Mouse (Mus musculus) stomach, postnatal 0 days (tissue): ENCODE results near the gene Fam129a. TPM values are rescaled to one million over a fixed set of nuclear protein-coding genes. Genes with fewer than 3 reads are reported as not detected.

Experiments
- ATAC-seq: fragments of 200-750 bp; cut with Nextera tagmentation; 2 replicates; pipeline ENCODE4 v1.8.0; 2017; ENCODE audit not compliant: low FRiP score, low TSS enrichment
- DNase-seq: peaks from one replicate; pipeline ENCODE4 v3.0.0-alpha.2; 2016; ENCODE audit warnings: low spot score
- H3K27ac ChIP-seq: fragments of 300-500 bp; sonication (generic); replicated peaks from 2 replicates; pipeline ENCODE4 v1.5.1; 2014; ENCODE audit warnings: mild to moderate bottlenecking, control low read depth
- H3K27me3 ChIP-seq: fragments of 300-500 bp; sonication (generic); 2 replicates; pipeline ENCODE4 v1.6.1; 2014; ENCODE audit warnings: low read length; ENCODE audit not compliant: control insufficient read depth, insufficient read depth
- H3K36me3 ChIP-seq: fragments of 300-500 bp; sonication (generic); 2 replicates; pipeline ENCODE4 v1.6.1; 2014; ENCODE audit warnings: low read length, mixed read lengths; ENCODE audit not compliant: control insufficient read depth, insufficient read depth
- H3K4me1 ChIP-seq: fragments of 300-500 bp; sonication (generic); replicated peaks from 2 replicates; pipeline ENCODE4 v1.6.1; 2014; ENCODE audit warnings: antibody characterized with exemption; ENCODE audit not compliant: control insufficient read depth, insufficient read depth
- H3K4me2 ChIP-seq: fragments of 300-500 bp; sonication (generic); replicated peaks from 2 replicates; pipeline ENCODE4 v1.6.1; 2014; ENCODE audit warnings: low read depth, mild to moderate bottlenecking, control low read depth, moderate library complexity
- H3K4me3 ChIP-seq: fragments of 300-500 bp; sonication (generic); 2 replicates; pipeline ENCODE4 v1.5.1; 2014; ENCODE audit warnings: low read depth, low read length, control low read depth
- H3K9ac ChIP-seq: fragments of 300-500 bp; sonication (generic); 2 replicates; pipeline ENCODE4 v1.6.1; 2014; ENCODE audit warnings: mild to moderate bottlenecking, low read length, control low read depth, mixed read lengths
- H3K9me3 ChIP-seq: fragments of 300-500 bp; sonication (generic); 2 replicates; pipeline ENCODE4 v1.6.1; 2016; ENCODE audit warnings: low read length; ENCODE audit not compliant: control insufficient read depth
- CTCF ChIP-seq: IDR thresholded peaks from 2 replicates; pipeline ENCODE4 v1.5.1; 2016; ENCODE audit warnings: antibody characterized with exemption, low read depth, mild to moderate bottlenecking, moderate library complexity
- EP300 ChIP-seq: optimal IDR thresholded peaks from 2 replicates; pipeline ENCODE3; 2016; ENCODE audit warnings: antibody characterized with exemption
- WGBS: fragments of 180-500 bp; shearing (Covaris S2); extraction: QIAGEN DNeasy Blood & Tissue Kit; methylation state at CpG from one replicate; pipeline ENCODE4 v1.1.7; 2014; 5-methylcytosine and 5-hydroxymethylcytosine counted together
- polyA plus RNA-seq: library from polyadenylated mRNA; unstranded; fragments of >200 nt; fragmentation: Nextera tagmentation; extraction: Ambion mirVana; gene quantifications from 2 replicates; pipeline ENCODE4 v1.2.1, GENCODE M21; 2015

The Fam129a gene
- polyA plus RNA-seq, 1 experiment from 2014 or later, result 23.5 TPM

DNA sequence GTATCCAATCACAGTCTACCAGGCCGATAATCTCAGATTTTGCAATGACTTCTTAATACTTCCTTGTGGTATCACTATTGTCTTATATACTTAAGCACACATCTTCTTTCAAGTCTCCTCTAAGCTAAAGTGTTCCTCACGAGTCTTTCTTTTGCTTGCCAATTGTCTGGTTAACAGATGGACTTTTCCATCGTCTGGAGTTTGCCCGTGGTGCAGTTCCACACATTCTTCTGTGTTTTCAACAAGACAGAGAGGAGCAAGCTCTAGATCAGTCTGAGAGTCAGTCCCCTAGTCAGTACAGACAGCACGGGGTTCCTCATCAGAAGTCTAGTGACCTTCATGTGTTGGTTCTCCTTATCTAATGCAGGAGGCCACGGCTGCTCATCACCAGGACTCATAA, 10.5 kb downstream of the Fam129a start:
- no peak overlapping the region for H3K27ac ChIP-seq
- DNase-seq (no peak), ATAC-seq (no peak)
- 72% methylated on average over 6 of the region's 6 CpGs for WGBS
- H3K4me3 ChIP-seq, result no peak overlapping the region
- H3K9ac ChIP-seq, result no peak overlapping the region
- TF ChIP-seq EP300 (no peak), CTCF (no peak)
- no peaks in the 10 kb centered on the region for H3K36me3 ChIP-seq
- no peak overlapping the region for H3K4me2 ChIP-seq
- 0 out of 2 replicates have a peak, but pooled peaks cover 3% of the 10 kb centered on the region for H3K4me1 ChIP-seq
- H3K27me3 ChIP-seq, result no peaks in the 10 kb centered on the region
- no peaks in the 10 kb centered on the region for H3K9me3 ChIP-seq

DNA sequence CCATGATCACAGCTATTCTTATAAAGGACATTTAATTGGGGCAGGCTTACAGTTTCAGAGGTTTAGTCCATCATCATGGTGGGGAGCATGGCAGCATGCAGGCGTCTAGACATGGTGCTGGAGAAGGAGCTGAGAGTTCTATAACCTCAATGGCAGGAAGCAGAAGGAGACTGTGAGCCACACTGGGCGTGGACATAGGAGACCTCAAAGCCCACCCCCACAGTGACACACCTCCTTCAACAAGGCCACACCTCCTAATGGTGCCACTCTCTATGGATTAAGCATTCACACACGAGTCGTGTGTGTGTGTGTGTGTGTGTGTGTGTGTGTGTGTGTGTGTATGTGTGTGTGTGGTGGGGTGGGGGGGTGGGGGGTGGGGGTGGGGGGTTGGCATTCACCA, 11.0 kb downstream of the Fam129a start:
- Histone ChIP-seq H3K27me3 (no peaks in the 10 kb centered on the region), H3K36me3 (no peaks in the 10 kb centered on the region), H3K4me2 (no peak overlapping the region), H3K27ac (no peak overlapping the region), H3K9ac (no peak overlapping the region), H3K9me3 (no peaks in the 10 kb centered on the region), H3K4me1 (0 out of 2 replicates have a peak, but pooled peaks cover 3% of the 10 kb centered on the region), H3K4me3 (no peak overlapping the region)
- DNase-seq (no peak), ATAC-seq (no peak)
- TF ChIP-seq CTCF (no peak), EP300 (no peak)
- WGBS, result 86% methylated on average over 3 of the region's 4 CpGs

DNA sequence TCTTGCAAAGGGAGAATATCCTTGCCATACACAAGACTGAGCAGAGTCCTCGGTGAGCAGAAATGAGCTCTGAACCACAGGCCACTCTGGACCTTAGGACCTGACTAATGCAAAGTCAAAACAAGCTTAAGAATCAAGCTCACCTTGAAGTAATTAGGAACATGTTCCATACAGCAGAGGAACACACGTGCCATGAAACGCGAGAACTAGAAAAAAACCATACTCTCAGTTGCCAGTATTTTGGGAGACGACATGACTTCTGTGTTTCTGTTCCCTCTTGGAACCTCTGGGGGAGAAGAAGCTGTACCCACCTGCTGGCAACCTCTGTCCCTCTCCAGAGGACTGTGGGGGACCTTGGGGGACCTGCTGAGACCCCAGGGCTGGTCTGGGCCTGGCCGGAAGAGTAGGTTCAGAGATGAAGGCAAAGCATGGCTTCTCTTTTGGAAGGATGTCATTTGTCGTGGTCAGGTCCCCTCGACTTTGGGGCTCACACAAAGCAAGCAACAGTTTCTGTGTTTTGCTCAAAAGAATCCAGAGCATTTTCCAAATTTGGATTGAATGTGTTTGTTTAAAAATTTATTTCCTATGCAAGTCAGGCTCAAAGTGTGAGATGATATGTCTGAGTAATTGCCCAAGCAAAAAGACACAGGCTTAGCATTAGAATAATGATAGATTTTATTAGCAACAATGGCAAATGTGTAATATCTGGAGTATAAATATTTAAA, 12.6 kb downstream of the Fam129a start:
- H3K4me1 ChIP-seq, result 0 out of 2 replicates have a peak, but pooled peaks cover 3% of the 10 kb centered on the region
- TF ChIP-seq EP300, result peak; percentile 38
- TF ChIP-seq CTCF, result no peak
- H3K27ac ChIP-seq, result peak overlapping the region; percentile 75
- DNase-seq (no peak), ATAC-seq (no peak)
- no peaks in the 10 kb centered on the region for H3K9me3 ChIP-seq
- no peak overlapping the region for H3K9ac ChIP-seq
- H3K36me3 ChIP-seq, result no peaks in the 10 kb centered on the region
- H3K4me2 ChIP-seq, result no peak overlapping the region
- 61% methylated on average over 8 of the region's 8 CpGs for WGBS
- no peak overlapping the region for H3K4me3 ChIP-seq
- H3K27me3 ChIP-seq, result no peaks in the 10 kb centered on the region

DNA sequence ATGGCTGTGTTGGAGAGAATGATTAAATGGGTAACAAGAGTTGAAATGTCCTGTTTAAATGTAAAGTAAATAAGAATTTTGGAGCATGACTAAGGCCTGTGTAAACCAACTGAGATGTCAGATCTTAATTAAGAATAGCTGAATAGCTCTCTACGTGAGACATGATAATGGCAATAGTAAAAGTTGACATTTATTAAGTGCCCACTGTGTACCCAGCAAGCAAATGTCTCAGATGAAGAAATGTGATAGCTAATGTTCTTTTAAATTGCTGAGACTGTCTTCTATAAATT, 13.1 kb downstream of the Fam129a start:
- 13% methylated on average over 1 of the region's 1 CpGs for WGBS
- H3K4me3 ChIP-seq, result no peak overlapping the region
- no peaks in the 10 kb centered on the region for H3K36me3 ChIP-seq
- H3K27ac ChIP-seq, result no peak overlapping the region
- no peak overlapping the region for H3K9ac ChIP-seq
- DNase-seq (no peak), ATAC-seq (no peak)
- H3K4me2 ChIP-seq, result no peak overlapping the region
- 0 out of 2 replicates have a peak, but pooled peaks cover 3% of the 10 kb centered on the region for H3K4me1 ChIP-seq
- no peaks in the 10 kb centered on the region for H3K27me3 ChIP-seq
- no peak for TF ChIP-seq CTCF
- no peak for TF ChIP-seq EP300
- H3K9me3 ChIP-seq, result no peaks in the 10 kb centered on the region

DNA sequence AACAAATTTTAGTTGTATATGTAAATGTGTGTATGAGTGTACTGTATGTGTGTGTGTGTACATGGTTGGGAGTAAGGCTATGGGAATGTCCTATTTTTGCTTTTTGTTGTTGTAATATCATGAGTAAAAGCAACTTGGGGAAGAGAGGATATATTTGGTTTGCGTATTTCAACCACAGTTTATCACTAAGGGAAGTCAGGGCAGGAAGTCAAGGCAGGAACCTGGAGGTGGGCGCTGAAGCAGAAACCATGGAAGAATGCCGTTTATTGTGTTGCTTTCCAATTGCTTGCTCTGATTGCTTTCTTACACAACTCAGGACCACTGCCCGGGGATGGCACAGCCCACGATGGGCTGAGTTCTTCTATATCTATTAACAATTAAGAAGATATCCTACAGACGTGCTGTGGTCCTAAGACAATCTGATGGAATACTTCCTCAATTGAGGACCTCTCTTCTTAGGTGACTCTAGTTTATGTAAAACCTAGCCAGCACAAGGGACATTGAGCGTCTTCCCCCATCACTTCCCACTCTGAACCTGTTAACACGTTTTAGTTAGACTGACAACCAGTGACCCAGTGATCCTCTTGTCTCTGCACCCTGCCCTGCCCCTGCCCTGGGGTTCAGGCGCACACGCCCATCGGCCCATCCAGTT, 13.7 kb downstream of the Fam129a start:
- no peak overlapping the region for H3K4me2 ChIP-seq
- no peaks in the 10 kb centered on the region for H3K36me3 ChIP-seq
- 70% methylated on average over 11 of the region's 11 CpGs for WGBS

DNA sequence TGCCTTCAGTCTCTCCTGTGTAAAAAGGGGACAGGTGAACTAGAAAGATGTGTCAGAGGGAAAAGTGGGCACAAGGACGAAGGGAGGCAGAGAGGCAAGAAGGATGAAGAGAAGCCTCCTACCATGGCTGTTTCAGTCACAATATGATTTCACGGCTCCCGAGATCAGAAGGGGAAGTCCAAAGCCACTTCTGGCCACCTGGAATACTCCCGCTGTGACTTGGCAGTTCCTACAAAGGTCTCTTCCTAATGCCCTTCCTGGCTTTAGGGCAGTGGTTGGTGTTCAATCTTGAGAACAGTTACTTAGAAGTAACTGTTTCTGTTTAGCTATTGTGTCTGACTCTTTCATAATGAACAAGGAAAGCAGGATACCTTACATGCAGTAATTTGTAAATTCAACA, 14.7 kb downstream of the Fam129a start:
- H3K9me3 ChIP-seq, result no peaks in the 10 kb centered on the region
- H3K9ac ChIP-seq, result no peak overlapping the region
- H3K36me3 ChIP-seq, result no peaks in the 10 kb centered on the region
- no peak overlapping the region for H3K27ac ChIP-seq
- ATAC-seq (no peak), DNase-seq (no peak)
- no peak for TF ChIP-seq CTCF
- TF ChIP-seq EP300, result no peak
- no peak overlapping the region for H3K4me2 ChIP-seq
- 0 out of 2 replicates have a peak, but pooled peaks cover 3% of the 10 kb centered on the region for H3K4me1 ChIP-seq
- H3K4me3 ChIP-seq, result no peak overlapping the region
- 85% methylated on average over 4 of the region's 4 CpGs for WGBS
- H3K27me3 ChIP-seq, result no peaks in the 10 kb centered on the region

More for the DNA sequence above, 13.7 kb downstream of the Fam129a start:
- H3K9ac ChIP-seq, result no peak overlapping the region
- H3K4me3 ChIP-seq, result no peak overlapping the region
- H3K27ac ChIP-seq, result no peak overlapping the region
- TF ChIP-seq EP300 (no peak), CTCF (no peak)
- no peak for ATAC-seq
- DNase-seq, result no peak
- no peaks in the 10 kb centered on the region for H3K27me3 ChIP-seq
- 0 out of 2 replicates have a peak, but pooled peaks cover 3% of the 10 kb centered on the region for H3K4me1 ChIP-seq
- no peaks in the 10 kb centered on the region for H3K9me3 ChIP-seq
